Mouse (Mus musculus) testis, adult 2 months (tissue): Measurements from ENCODE around the gene Stxbp5. TPM values are rescaled to one million over a fixed set of nuclear protein-coding genes. Genes with fewer than 3 reads are reported as not detected.

Experiments
- H3K27ac ChIP-seq: fragments of 200-500 bp; 2 replicates; pipeline ENCODE4 v1.5.1; 2012; ENCODE audit warnings: low read depth, low read length; ENCODE audit not compliant: control insufficient read depth, insufficient read depth
- H3K27me3 ChIP-seq: fragments of 200-500 bp; 2 replicates; pipeline ENCODE4 v1.6.1; 2012; ENCODE audit warnings: mild to moderate bottlenecking, low read length, moderate library complexity; ENCODE audit not compliant: control insufficient read depth, insufficient read depth
- H3K36me3 ChIP-seq: fragments of 200-500 bp; 2 replicates; pipeline ENCODE4 v1.6.1; 2012; ENCODE audit warnings: mild to moderate bottlenecking, low read length; ENCODE audit not compliant: control insufficient read depth, insufficient read depth
- H3K4me1 ChIP-seq: fragments of 200-500 bp; 2 replicates; pipeline ENCODE4 v1.6.1; 2012; ENCODE audit warnings: low read length; ENCODE audit not compliant: control insufficient read depth, insufficient read depth
- H3K4me3 ChIP-seq: fragments of 200-500 bp; 2 replicates; pipeline ENCODE4 v1.5.1; 2012; ENCODE audit warnings: low read depth, mild to moderate bottlenecking, low read length, moderate library complexity, mixed read lengths; ENCODE audit not compliant: control insufficient read depth
- CTCF ChIP-seq: fragments of 200-500 bp; IDR thresholded peaks from 2 replicates; pipeline ENCODE4 v1.5.1; 2012; ENCODE audit warnings: low read depth, mild to moderate bottlenecking, inconsistent platforms, low read length, moderate library complexity; ENCODE audit not compliant: control insufficient read depth, insufficient read depth, insufficient replicate concordance
- POLR2A ChIP-seq: fragments of 200-500 bp; IDR thresholded peaks from 2 replicates; pipeline ENCODE4 v1.6.1; 2012; ENCODE audit warnings: low read depth, mild to moderate bottlenecking, inconsistent platforms, low read length, moderate library complexity; ENCODE audit not compliant: control insufficient read depth
- polyA plus RNA-seq: library from polyadenylated mRNA; depleted of rRNA; stranded (reverse); fragments of >200 nt; gene quantifications from 2 replicates; pipeline ENCODE4 v1.2.3, GENCODE M21; 2012

Stxbp5 gene
- polyA plus RNA-seq, 1 experiment: 12.5 TPM

GRCm38 (mm10) chr10:9878821-9879489 lies 21.9 kb downstream of the Stxbp5 start:
- Histone ChIP-seq H3K36me3 (no peaks in the 10 kb centered on the region), H3K4me3 (no peak overlapping the region), H3K4me1 (peaks cover 2% of the 10 kb centered on the region; the same call in 1 of the 2 replicates), H3K27me3 (no peaks in the 10 kb centered on the region), H3K27ac (no peak overlapping the region)
- TF ChIP-seq POLR2A: no peak
- TF ChIP-seq CTCF: no peak

GRCm38 (mm10) chr10:9875905-9876304 lies 25.0 kb downstream of the Stxbp5 start:
- no peaks in the 10 kb centered on the region for H3K36me3 ChIP-seq
- no peak overlapping the region for H3K4me3 ChIP-seq
- H3K27me3 ChIP-seq: no peaks in the 10 kb centered on the region
- no peak overlapping the region for H3K27ac ChIP-seq
- H3K4me1 ChIP-seq: peaks cover 2% of the 10 kb centered on the region; the same call in 1 of the 2 replicates
- TF ChIP-seq CTCF: no peak
- TF ChIP-seq POLR2A: no peak

GRCm38 (mm10) chr10:9872143-9872542 lies 28.7 kb downstream of the Stxbp5 start:
- H3K4me1 ChIP-seq: peaks cover 2% of the 10 kb centered on the region; the same call in 1 of the 2 replicates
- TF ChIP-seq CTCF (no peak), POLR2A (no peak)
- no peaks in the 10 kb centered on the region for H3K36me3 ChIP-seq
- H3K4me3 ChIP-seq: no peak overlapping the region
- no peaks in the 10 kb centered on the region for H3K27me3 ChIP-seq
- H3K27ac ChIP-seq: no peak overlapping the region

GRCm38 (mm10) chr10:9866793-9867579 lies 33.9 kb downstream of the Stxbp5 start:
- TF ChIP-seq CTCF: no peak
- TF ChIP-seq POLR2A: no peak
- H3K27me3 ChIP-seq: no peaks in the 10 kb centered on the region
- no peak overlapping the region for H3K4me3 ChIP-seq
- no peaks in the 10 kb centered on the region for H3K4me1 ChIP-seq
- H3K27ac ChIP-seq: no peak overlapping the region
- no peaks in the 10 kb centered on the region for H3K36me3 ChIP-seq

GRCm38 (mm10) chr10:9860022-9860421 lies 40.9 kb downstream of the Stxbp5 start:
- H3K27me3 ChIP-seq: no peaks in the 10 kb centered on the region
- no peaks in the 10 kb centered on the region for H3K4me1 ChIP-seq
- no peak overlapping the region for H3K4me3 ChIP-seq
- TF ChIP-seq POLR2A (no peak), CTCF (no peak)
- no peak overlapping the region for H3K27ac ChIP-seq
- H3K36me3 ChIP-seq: no peaks in the 10 kb centered on the region

GRCm38 (mm10) chr10:9859476-9859875 lies 41.4 kb downstream of the Stxbp5 start:
- TF ChIP-seq POLR2A: no peak
- TF ChIP-seq CTCF: no peak
- H3K4me1 ChIP-seq: no peaks in the 10 kb centered on the region
- no peak overlapping the region for H3K27ac ChIP-seq
- no peaks in the 10 kb centered on the region for H3K27me3 ChIP-seq
- H3K4me3 ChIP-seq: no peak overlapping the region
- no peaks in the 10 kb centered on the region for H3K36me3 ChIP-seq

GRCm38 (mm10) chr10:9857850-9858249 lies 43.0 kb downstream of the Stxbp5 start:
- Histone ChIP-seq H3K27me3 (no peaks in the 10 kb centered on the region), H3K27ac (no peak overlapping the region), H3K4me3 (no peak overlapping the region), H3K36me3 (no peaks in the 10 kb centered on the region), H3K4me1 (no peaks in the 10 kb centered on the region)
- no peak for TF ChIP-seq POLR2A
- no peak for TF ChIP-seq CTCF
